Mouse (Mus musculus): ENCODE results near the gene Pcnx2. TPM values are rescaled to one million over a fixed set of nuclear protein-coding genes. Genes with fewer than 3 reads are reported as not detected.

The Pcnx2 gene
- polyA plus RNA-seq, 1 experiment from 2014 or later = 7.5 TPM

DNA sequence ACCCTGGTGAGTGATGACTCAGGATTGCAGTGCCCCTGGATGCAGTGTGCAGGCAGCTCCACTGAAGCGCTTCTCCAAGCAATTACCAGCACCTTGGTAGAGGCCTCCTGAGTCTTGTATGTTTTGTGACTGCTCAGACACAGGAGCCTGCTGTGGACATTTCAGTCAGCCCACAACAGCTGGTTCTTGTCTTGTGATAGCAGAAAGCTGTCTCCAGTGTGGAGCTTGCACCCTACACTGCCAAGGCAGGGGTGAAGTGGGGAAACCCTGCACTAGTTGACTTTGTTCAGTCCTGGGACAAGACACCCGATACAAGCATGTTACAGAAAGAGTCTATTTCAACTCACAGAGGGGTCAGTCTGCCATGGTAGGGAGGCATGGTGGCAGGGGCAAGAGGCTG is 102.8 kb downstream of the Pcnx2 start:
- no peak for ATAC-seq (ENCODE audit: low read depth)
- no peak overlapping the region for H3K27ac ChIP-seq (ENCODE audit: low read depth, low read length)
- H3K4me3 ChIP-seq (ENCODE audit: low read depth, low read length) = no peak overlapping the region
- no peaks in the 10 kb centered on the region for H3K27me3 ChIP-seq (ENCODE audit: control insufficient read depth, insufficient read depth, low read length)
- 78% methylated on average over 2 of the region's 2 CpGs for WGBS
- H3K9me3 ChIP-seq (ENCODE audit: control insufficient read depth, low read length) = no peaks in the 10 kb centered on the region
- H3K4me2 ChIP-seq (ENCODE audit: low read depth, low read length) = no peak overlapping the region
- no peaks in the 10 kb centered on the region for H3K4me1 ChIP-seq (ENCODE audit: control insufficient read depth, insufficient read depth, low read length)
- H3K36me3 ChIP-seq (ENCODE audit: control insufficient read depth, insufficient read depth, low read length) = no peaks in the 10 kb centered on the region
- H3K9ac ChIP-seq (replicated peaks; ENCODE audit: low read depth, low read length) = no peak overlapping the region

DNA sequence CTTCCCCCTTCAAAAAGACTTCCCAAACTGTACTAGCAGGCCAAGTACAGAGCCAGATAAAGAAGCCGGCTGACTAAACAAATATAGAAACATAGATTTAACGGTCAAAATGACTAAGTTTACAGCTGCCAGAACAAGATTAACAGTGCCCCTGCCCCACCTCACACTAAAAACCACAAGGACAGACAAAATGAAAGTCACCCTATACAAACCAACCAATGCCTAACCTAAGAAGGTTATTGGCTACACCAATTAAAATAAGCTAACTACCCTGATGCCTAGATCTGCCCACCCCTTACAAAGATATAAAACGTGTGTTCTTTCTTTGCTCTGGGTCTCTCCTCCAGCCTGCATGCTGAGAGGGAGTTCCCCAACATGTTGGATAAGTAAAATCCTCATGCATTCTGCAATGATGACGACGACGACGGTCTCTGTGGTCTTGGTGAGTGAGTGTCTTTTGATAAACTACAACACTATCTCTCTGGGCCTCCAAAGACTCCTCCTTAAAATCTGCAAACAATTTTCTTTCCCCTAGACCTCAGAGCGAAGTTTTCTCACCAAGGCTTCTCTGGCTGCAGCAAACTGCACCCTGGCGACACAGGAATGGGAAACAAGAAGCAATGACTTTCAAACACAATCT is 105.2 kb downstream of the Pcnx2 start:
- no peaks in the 10 kb centered on the region for H3K36me3 ChIP-seq (ENCODE audit: control insufficient read depth, insufficient read depth, low read length)
- WGBS = 79% methylated on average over 9 of the region's 9 CpGs

DNA sequence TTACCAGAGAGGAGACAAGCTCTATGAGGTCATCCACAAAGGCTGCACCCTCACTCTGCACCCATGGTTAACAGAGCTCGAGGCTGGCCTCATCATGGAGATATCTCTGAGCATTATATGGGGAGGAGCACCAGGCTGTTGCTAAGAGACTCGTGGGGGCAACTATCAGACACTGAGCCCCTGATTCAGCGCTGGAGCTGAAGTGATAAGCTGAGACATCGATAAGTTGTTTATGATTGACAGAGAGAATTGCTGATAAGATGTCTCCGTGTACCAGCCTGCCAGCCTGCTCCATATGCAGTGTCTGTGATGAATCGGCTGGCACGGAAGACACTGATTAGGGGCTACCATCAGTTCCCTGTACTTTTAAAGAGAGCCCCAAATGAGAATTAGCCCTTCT is 111.2 kb downstream of the Pcnx2 start:
- 85% methylated on average over 7 of the region's 7 CpGs for WGBS
- Histone ChIP-seq H3K9me3 (ENCODE audit: control insufficient read depth, low read length) (no peaks in the 10 kb centered on the region), H3K27ac (ENCODE audit: low read depth, low read length) (no peak overlapping the region), H3K4me3 (ENCODE audit: low read depth, low read length) (no peak overlapping the region), H3K4me2 (ENCODE audit: low read depth, low read length) (no peak overlapping the region), H3K36me3 (ENCODE audit: control insufficient read depth, insufficient read depth, low read length) (no peaks in the 10 kb centered on the region), H3K4me1 (ENCODE audit: control insufficient read depth, insufficient read depth, low read length) (no peaks in the 10 kb centered on the region), H3K9ac (replicated peaks; ENCODE audit: low read depth, low read length) (no peak overlapping the region), H3K27me3 (ENCODE audit: control insufficient read depth, insufficient read depth, low read length) (no peaks in the 10 kb centered on the region)
- ATAC-seq (ENCODE audit: low read depth) = no peak

More for the DNA sequence above, 105.2 kb downstream of the Pcnx2 start:
- Histone ChIP-seq H3K4me1 (ENCODE audit: control insufficient read depth, insufficient read depth, low read length) (no peaks in the 10 kb centered on the region), H3K4me2 (ENCODE audit: low read depth, low read length) (no peak overlapping the region), H3K27me3 (ENCODE audit: control insufficient read depth, insufficient read depth, low read length) (no peaks in the 10 kb centered on the region), H3K4me3 (ENCODE audit: low read depth, low read length) (no peak overlapping the region), H3K27ac (ENCODE audit: low read depth, low read length) (no peak overlapping the region), H3K9me3 (ENCODE audit: control insufficient read depth, low read length) (no peaks in the 10 kb centered on the region), H3K9ac (replicated peaks; ENCODE audit: low read depth, low read length) (no peak overlapping the region)
- ATAC-seq (ENCODE audit: low read depth) = no peak

GRCm38 (mm10) chr8:125782161-125782560 is 116.0 kb downstream of the Pcnx2 start:
- no peak overlapping the region for H3K9ac ChIP-seq (replicated peaks; ENCODE audit: low read depth, low read length)

GRCm38 (mm10) chr8:125779656-125780055 is 118.5 kb downstream of the Pcnx2 start:
- no peaks in the 10 kb centered on the region for H3K36me3 ChIP-seq (ENCODE audit: control insufficient read depth, insufficient read depth, low read length)
- no peak overlapping the region for H3K27ac ChIP-seq (ENCODE audit: low read depth, low read length)
- no peak for ATAC-seq (ENCODE audit: low read depth)
- WGBS = 67% methylated on average over 8 of the region's 8 CpGs
- H3K9me3 ChIP-seq (ENCODE audit: control insufficient read depth, low read length) = no peaks in the 10 kb centered on the region
- no peaks in the 10 kb centered on the region for H3K4me1 ChIP-seq (ENCODE audit: control insufficient read depth, insufficient read depth, low read length)
- H3K4me3 ChIP-seq (ENCODE audit: low read depth, low read length) = no peak overlapping the region
- no peaks in the 10 kb centered on the region for H3K27me3 ChIP-seq (ENCODE audit: control insufficient read depth, insufficient read depth, low read length)
- no peak overlapping the region for H3K4me2 ChIP-seq (ENCODE audit: low read depth, low read length)
- H3K9ac ChIP-seq (replicated peaks; ENCODE audit: low read depth, low read length) = no peak overlapping the region

More at GRCm38 (mm10) chr8:125782161-125782560, 116.0 kb downstream of the Pcnx2 start:
- no peak for ATAC-seq (ENCODE audit: low read depth)
- H3K36me3 ChIP-seq (ENCODE audit: control insufficient read depth, insufficient read depth, low read length) = no peaks in the 10 kb centered on the region
- H3K4me1 ChIP-seq (ENCODE audit: control insufficient read depth, insufficient read depth, low read length) = no peaks in the 10 kb centered on the region
- no peaks in the 10 kb centered on the region for H3K27me3 ChIP-seq (ENCODE audit: control insufficient read depth, insufficient read depth, low read length)
- H3K9me3 ChIP-seq (ENCODE audit: control insufficient read depth, low read length) = no peaks in the 10 kb centered on the region
- no peak overlapping the region for H3K4me2 ChIP-seq (ENCODE audit: low read depth, low read length)
- WGBS = 64% methylated on average over 3 of the region's 3 CpGs
- H3K27ac ChIP-seq (ENCODE audit: low read depth, low read length) = no peak overlapping the region
- H3K4me3 ChIP-seq (ENCODE audit: low read depth, low read length) = no peak overlapping the region

DNA sequence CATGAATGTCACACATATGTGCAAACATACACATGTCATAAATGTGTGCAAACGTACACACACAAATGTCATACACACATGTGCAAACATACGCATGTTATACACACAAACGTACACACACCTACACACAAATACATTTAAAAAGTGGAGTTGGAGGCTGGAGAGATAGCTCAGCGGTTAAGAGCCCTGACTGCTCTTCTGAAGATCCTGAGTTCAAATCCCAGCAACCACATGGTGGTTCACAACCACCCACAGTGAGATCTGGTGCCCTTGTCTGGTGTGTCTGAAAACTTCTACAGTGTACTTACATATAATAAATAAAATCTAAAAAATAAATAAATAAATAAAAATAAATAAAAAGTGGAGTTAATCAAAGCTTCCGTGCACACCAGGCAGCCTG is 119.2 kb downstream of the Pcnx2 start:
- Histone ChIP-seq H3K4me2 (ENCODE audit: low read depth, low read length) (no peak overlapping the region), H3K36me3 (ENCODE audit: control insufficient read depth, insufficient read depth, low read length) (no peaks in the 10 kb centered on the region), H3K4me3 (ENCODE audit: low read depth, low read length) (no peak overlapping the region), H3K27ac (ENCODE audit: low read depth, low read length) (no peak overlapping the region), H3K9ac (replicated peaks; ENCODE audit: low read depth, low read length) (no peak overlapping the region), H3K4me1 (ENCODE audit: control insufficient read depth, insufficient read depth, low read length) (no peaks in the 10 kb centered on the region), H3K27me3 (ENCODE audit: control insufficient read depth, insufficient read depth, low read length) (no peaks in the 10 kb centered on the region), H3K9me3 (ENCODE audit: control insufficient read depth, low read length) (no peaks in the 10 kb centered on the region)
- no peak for ATAC-seq (ENCODE audit: low read depth)
- 93% methylated on average over 5 of the region's 5 CpGs for WGBS

- WGBS = 77% methylated on average over 12 of the region's 12 CpGs
- ATAC-seq (ENCODE audit: low read depth) = no peak
- H3K4me2 ChIP-seq (ENCODE audit: low read depth, low read length) = no peak overlapping the region
Measured at GRCm38 (mm10) chr8:125777478-125778164, 120.5 kb downstream of the Pcnx2 start.

DNA sequence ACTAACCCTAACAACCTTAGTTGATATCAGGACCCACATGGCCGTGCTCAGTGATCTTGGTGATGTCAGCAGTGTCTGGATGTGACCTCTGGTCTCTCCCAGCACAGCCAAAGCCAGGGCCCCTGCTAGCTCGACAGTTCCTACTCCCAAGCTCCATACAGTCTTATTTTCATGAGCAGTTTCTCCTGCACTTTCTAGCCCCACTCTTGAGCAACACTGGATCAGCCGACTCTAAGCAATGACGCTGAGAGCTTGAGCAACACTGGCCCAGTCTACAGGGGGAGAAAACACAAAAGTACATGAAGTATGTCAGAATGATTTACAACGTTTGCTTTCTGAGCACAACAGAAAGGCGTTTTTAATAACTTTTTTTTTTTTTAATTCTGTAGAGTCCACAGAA is 121.3 kb downstream of the Pcnx2 start:
- no peak for ATAC-seq (ENCODE audit: low read depth)
- no peaks in the 10 kb centered on the region for H3K27me3 ChIP-seq (ENCODE audit: control insufficient read depth, insufficient read depth, low read length)

More at GRCm38 (mm10) chr8:125777478-125778164, 120.5 kb downstream of the Pcnx2 start:
- H3K27ac ChIP-seq (ENCODE audit: low read depth, low read length) = no peak overlapping the region
- no peaks in the 10 kb centered on the region for H3K27me3 ChIP-seq (ENCODE audit: control insufficient read depth, insufficient read depth, low read length)
- H3K9ac ChIP-seq (replicated peaks; ENCODE audit: low read depth, low read length) = no peak overlapping the region
- no peaks in the 10 kb centered on the region for H3K9me3 ChIP-seq (ENCODE audit: control insufficient read depth, low read length)
- H3K36me3 ChIP-seq (ENCODE audit: control insufficient read depth, insufficient read depth, low read length) = no peaks in the 10 kb centered on the region
- H3K4me3 ChIP-seq (ENCODE audit: low read depth, low read length) = no peak overlapping the region
- H3K4me1 ChIP-seq (ENCODE audit: control insufficient read depth, insufficient read depth, low read length) = no peaks in the 10 kb centered on the region

DNA sequence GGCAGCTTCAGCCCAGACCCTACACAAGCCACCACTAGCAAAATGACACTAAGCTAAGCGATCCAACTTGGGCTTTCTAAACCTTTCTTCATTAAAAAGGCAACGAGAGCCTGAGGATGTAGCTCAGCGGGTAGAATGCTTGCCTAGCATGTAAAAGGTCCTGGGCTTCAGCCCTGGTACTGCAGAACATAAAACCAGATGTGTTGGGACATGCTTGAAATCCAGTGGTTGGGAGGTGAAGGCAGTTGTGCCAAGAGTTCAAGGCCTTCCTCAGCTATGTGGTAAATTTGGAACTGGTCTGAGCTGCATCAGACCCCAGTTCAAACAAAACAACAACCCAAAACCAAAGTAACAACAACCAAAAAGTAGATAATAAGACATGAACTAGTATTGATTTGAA is 121.8 kb downstream of the Pcnx2 start:
- no peak overlapping the region for H3K4me3 ChIP-seq (ENCODE audit: low read depth, low read length)
- no peak for ATAC-seq (ENCODE audit: low read depth)
- no peaks in the 10 kb centered on the region for H3K4me1 ChIP-seq (ENCODE audit: control insufficient read depth, insufficient read depth, low read length)
- H3K9ac ChIP-seq (replicated peaks; ENCODE audit: low read depth, low read length) = no peak overlapping the region
- no peaks in the 10 kb centered on the region for H3K27me3 ChIP-seq (ENCODE audit: control insufficient read depth, insufficient read depth, low read length)
- no peaks in the 10 kb centered on the region for H3K36me3 ChIP-seq (ENCODE audit: control insufficient read depth, insufficient read depth, low read length)
- 93% methylated on average over 3 of the region's 3 CpGs for WGBS
- no peaks in the 10 kb centered on the region for H3K9me3 ChIP-seq (ENCODE audit: control insufficient read depth, low read length)
- H3K4me2 ChIP-seq (ENCODE audit: low read depth, low read length) = no peak overlapping the region
- no peak overlapping the region for H3K27ac ChIP-seq (ENCODE audit: low read depth, low read length)

More for the DNA sequence above, 121.3 kb downstream of the Pcnx2 start:
- Histone ChIP-seq H3K36me3 (ENCODE audit: control insufficient read depth, insufficient read depth, low read length) (no peaks in the 10 kb centered on the region), H3K27ac (ENCODE audit: low read depth, low read length) (no peak overlapping the region), H3K9me3 (ENCODE audit: control insufficient read depth, low read length) (no peaks in the 10 kb centered on the region), H3K4me2 (ENCODE audit: low read depth, low read length) (no peak overlapping the region), H3K9ac (replicated peaks; ENCODE audit: low read depth, low read length) (no peak overlapping the region), H3K4me1 (ENCODE audit: control insufficient read depth, insufficient read depth, low read length) (no peaks in the 10 kb centered on the region), H3K4me3 (ENCODE audit: low read depth, low read length) (no peak overlapping the region)
- 72% methylated on average over 6 of the region's 6 CpGs for WGBS

Data from neural tube, embryonic 14.5 days (tissue).